Mouse (Mus musculus): ENCODE measurements around the gene Ube2ql1. TPM values are rescaled to one million over a fixed set of nuclear protein-coding genes. Genes with fewer than 3 reads are reported as not detected.
A peak's percentile ranks its signal among the peaks of the same experiment; 100 is the strongest.

The Ube2ql1 gene
- polyA plus RNA-seq, 1 experiment from 2014 or later = 40.6 TPM

- H3K4me2 ChIP-seq = peak overlapping the region; percentile 91
- 2% methylated on average over 29 of the region's 29 CpGs for WGBS
- peak; percentile 53 for ATAC-seq (ENCODE audit: low FRiP score)
- peak overlapping the region; percentile 63 for H3K9ac ChIP-seq (replicated peaks)
- H3K27ac ChIP-seq (replicated peaks) = peak overlapping the region; percentile 97
- H3K36me3 ChIP-seq = no peaks in the 10 kb centered on the region
- H3K4me3 ChIP-seq (replicated peaks) = peak overlapping the region; percentile 89
- no peaks in the 10 kb centered on the region for H3K27me3 ChIP-seq (replicated peaks)
- peaks cover 34% of the 10 kb centered on the region for H3K4me1 ChIP-seq
- no peaks in the 10 kb centered on the region for H3K9me3 ChIP-seq (replicated peaks)
Measured at GRCm38 (mm10) chr13:69740331-69741285, 919 bp upstream of the Ube2ql1 start.

DNA sequence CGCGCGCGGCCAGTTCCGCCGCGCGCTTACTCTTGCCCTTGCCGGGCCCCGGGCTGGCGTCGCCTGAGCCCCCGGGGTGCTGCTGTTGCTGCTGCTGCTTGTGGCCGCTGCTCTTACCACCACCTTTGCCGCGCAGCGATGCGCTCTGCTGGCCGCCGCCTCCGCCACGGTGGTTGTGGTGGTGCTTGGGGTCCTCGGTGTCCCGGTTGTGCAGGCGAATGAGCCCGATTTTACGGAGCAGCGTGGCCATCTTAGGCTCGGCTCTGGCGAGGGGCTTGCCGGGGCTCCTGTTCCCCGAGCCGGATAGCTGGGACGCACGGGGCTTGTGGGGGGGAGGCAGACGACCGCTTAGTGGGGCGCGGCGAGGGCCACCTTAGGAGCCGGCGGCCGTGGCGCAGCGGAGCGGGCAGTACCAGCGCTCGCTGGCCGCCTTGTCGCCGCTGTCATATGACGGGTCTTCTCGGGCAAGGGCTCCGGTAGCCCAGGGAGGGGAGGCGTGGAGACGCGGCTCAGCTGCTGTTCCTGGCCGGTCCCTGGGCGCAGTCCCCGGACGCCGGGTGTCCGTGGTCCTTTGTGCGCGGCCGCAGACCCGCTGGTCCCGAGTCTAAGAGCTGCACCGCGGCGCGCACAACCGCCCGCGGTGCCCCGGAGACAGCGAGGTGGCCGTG, 464 bp downstream of the Ube2ql1 start:
- Histone ChIP-seq H3K36me3 (no peaks in the 10 kb centered on the region), H3K27ac (replicated peaks) (peak overlapping the region; percentile 97), H3K4me2 (peak overlapping the region; percentile 91), H3K4me1 (peaks cover 48% of the 10 kb centered on the region), H3K9me3 (replicated peaks) (no peaks in the 10 kb centered on the region), H3K4me3 (replicated peaks) (peak overlapping the region; percentile 89), H3K9ac (replicated peaks) (peak overlapping the region; percentile 94), H3K27me3 (replicated peaks) (no peaks in the 10 kb centered on the region)
- peak; percentile 65 for ATAC-seq (ENCODE audit: low FRiP score)
- under 1% methylated on average over 62 of the region's 78 CpGs for WGBS

DNA sequence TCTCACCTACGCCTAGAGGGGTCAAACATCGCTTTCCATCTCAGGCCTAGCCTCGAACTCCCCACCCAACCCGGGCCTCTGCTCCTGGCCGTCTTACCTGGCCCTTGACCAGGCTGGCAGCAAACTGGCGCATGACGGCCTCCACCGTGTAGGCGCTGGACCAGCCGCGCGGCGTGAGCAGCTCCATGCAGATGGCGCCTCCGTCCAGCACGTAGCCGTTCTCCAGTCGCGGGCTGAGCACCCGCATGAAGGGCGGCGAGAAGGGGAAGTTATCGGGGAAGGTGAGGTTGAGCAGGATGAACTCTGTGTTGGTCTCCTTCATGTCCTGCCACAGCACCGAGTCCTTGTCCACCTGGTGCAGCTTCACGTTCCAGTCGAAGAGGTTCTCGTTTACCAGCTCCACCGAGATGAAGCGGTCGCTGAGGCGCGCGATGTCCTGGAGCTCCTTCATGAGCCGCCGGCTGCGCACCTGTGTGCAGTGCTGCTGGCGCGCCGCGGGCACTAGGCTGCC, 1.2 kb downstream of the Ube2ql1 start:
- H3K9ac ChIP-seq (replicated peaks) = peak overlapping the region; percentile 94
- H3K4me3 ChIP-seq (replicated peaks) = peak overlapping the region; percentile 89
- H3K27me3 ChIP-seq (replicated peaks) = no peaks in the 10 kb centered on the region
- no peak for ATAC-seq (ENCODE audit: low FRiP score)
- H3K4me2 ChIP-seq = peak overlapping the region; percentile 91
- under 1% methylated on average over 37 of the region's 40 CpGs for WGBS
- no peaks in the 10 kb centered on the region for H3K9me3 ChIP-seq (replicated peaks)
- peak overlapping the region; percentile 97 for H3K27ac ChIP-seq (replicated peaks)
- H3K36me3 ChIP-seq = no peaks in the 10 kb centered on the region
- peaks cover 55% of the 10 kb centered on the region for H3K4me1 ChIP-seq

DNA sequence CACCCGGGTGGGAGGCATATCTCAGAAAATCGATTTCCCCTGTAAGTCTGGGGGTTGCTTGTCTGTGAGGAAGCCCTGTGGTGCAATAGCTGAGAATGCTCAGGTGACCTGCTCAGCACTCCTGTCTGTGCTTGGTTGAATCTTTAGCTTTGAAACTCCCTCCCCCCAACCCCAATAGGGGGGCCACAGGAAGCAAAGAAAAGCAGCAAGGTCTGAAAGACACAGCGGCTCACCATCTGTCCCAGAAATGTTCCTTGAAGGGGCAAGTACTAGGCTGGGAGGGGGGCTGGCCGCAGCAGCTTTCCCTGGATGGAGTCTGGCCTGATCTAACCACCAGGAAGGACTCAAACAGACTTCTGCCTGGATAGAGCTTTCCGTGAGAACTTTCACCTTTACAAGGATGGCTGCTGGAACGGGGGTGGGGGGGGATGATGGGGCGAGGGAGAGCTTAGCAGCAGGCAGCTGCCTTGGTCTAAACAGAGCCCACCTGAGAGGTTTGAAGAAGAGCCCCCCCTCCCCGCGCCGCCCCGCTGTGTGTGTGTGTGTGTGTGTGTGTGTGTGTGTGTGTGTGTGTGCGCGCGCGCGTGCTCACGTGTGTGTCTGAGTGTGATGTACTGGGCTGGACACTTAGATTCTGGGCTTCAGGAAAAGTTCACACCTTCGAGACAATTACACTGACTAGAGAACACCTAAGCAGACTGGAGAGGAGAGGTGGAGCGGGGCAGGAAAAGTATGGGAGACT, 2.1 kb downstream of the Ube2ql1 start:
- Histone ChIP-seq H3K27ac (replicated peaks) (peak overlapping the region; percentile 97), H3K4me2 (peak overlapping the region; percentile 91), H3K36me3 (peaks cover 4% of the 10 kb centered on the region; the same call in 1 of the 2 replicates), H3K4me3 (replicated peaks) (peak overlapping the region; percentile 89), H3K4me1 (peaks cover 64% of the 10 kb centered on the region), H3K27me3 (replicated peaks) (no peaks in the 10 kb centered on the region), H3K9ac (replicated peaks) (peak overlapping the region; percentile 94), H3K9me3 (replicated peaks) (no peaks in the 10 kb centered on the region)
- ATAC-seq (ENCODE audit: low FRiP score) = no peak
- WGBS = 4% methylated on average over 13 of the region's 19 CpGs

DNA sequence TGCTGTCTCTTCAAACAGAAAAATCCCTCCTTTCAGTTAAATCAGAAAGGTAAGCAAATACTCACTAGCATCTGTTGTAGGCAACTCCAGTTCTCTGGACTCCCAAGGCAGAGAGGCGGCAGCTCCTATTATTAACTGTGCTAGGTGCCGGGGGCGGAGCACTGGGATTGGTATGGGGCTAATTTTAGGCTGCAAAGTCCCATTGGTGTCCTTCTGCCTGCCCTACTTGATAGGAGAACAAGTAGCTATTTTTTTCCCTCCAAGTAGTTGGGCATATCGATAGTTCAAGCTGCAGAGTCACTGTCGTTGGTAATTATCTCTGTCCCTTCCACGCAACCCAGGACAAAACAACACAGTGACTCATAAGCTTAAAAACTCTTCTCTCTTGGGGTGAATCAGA, 7.1 kb downstream of the Ube2ql1 start:
- peak overlapping the region; percentile 91 for H3K4me2 ChIP-seq
- no peak for ATAC-seq (ENCODE audit: low FRiP score)
- H3K9ac ChIP-seq (replicated peaks) = no peak overlapping the region
- H3K4me3 ChIP-seq (replicated peaks) = 0 out of 2 replicates have a peak overlapping the region, but pooled peaks have one; percentile 6
- peaks cover 72% of the 10 kb centered on the region for H3K4me1 ChIP-seq
- H3K36me3 ChIP-seq = peaks cover 33% of the 10 kb centered on the region
- H3K9me3 ChIP-seq (replicated peaks) = no peaks in the 10 kb centered on the region
- no peak overlapping the region for H3K27ac ChIP-seq (replicated peaks)
- 81% methylated on average over 6 of the region's 6 CpGs for WGBS
- no peaks in the 10 kb centered on the region for H3K27me3 ChIP-seq (replicated peaks)

DNA sequence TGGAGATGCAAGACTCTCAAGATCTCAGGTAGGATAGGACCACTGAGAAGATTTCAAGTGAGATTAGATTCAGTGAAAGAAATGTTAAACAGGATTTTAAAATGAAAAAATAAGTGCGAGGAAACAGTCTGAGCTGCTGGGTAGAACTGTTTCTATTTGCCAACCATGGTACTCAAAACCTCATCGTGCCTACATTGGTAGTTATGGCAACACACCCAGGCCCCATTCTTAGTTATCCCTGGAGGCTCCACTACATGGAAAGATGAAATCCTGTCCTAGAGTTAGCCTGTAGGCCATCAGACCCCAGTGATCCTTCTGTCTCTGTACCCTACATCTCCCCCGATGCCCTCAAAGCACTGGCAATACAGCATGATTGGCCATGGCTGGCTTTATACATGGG, 14.3 kb downstream of the Ube2ql1 start:
- peaks cover 41% of the 10 kb centered on the region for H3K4me1 ChIP-seq
- H3K36me3 ChIP-seq = peaks cover 30% of the 10 kb centered on the region
- H3K4me2 ChIP-seq = no peak overlapping the region
- H3K27me3 ChIP-seq (replicated peaks) = no peaks in the 10 kb centered on the region
- no peaks in the 10 kb centered on the region for H3K9me3 ChIP-seq (replicated peaks)
- 78% methylated on average over 3 of the region's 3 CpGs for WGBS
- no peak overlapping the region for H3K27ac ChIP-seq (replicated peaks)
- H3K9ac ChIP-seq (replicated peaks) = no peak overlapping the region
- H3K4me3 ChIP-seq (replicated peaks) = no peak overlapping the region
- ATAC-seq (ENCODE audit: low FRiP score) = no peak

DNA sequence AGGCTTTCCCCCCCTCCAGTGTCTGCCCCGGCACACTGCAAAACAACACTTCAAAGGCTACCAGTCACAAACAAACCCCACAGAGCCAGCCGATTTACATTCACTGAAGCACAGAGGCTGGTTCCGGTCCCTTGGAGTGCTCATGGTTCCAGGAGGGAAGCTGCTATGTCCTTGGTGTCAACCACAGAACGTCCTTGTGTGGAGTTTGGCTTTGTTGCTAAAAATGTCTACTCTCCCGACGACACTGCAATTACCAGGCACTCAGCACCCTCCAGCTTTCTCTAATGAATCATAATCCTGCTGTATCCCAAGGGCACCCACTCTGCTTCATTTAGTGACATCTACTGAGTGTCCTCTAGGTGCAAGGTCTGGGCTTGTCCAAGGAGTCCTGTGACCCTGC, 18.5 kb downstream of the Ube2ql1 start:
- Histone ChIP-seq H3K4me3 (replicated peaks) (no peak overlapping the region), H3K9ac (replicated peaks) (no peak overlapping the region), H3K27ac (replicated peaks) (no peak overlapping the region), H3K9me3 (replicated peaks) (no peaks in the 10 kb centered on the region), H3K4me1 (peaks cover 43% of the 10 kb centered on the region), H3K4me2 (no peak overlapping the region), H3K36me3 (0 out of 2 replicates have a peak, but pooled peaks cover 3% of the 10 kb centered on the region), H3K27me3 (replicated peaks) (no peaks in the 10 kb centered on the region)
- WGBS = 11% methylated on average over 6 of the region's 6 CpGs
- no peak for ATAC-seq (ENCODE audit: low FRiP score)

DNA sequence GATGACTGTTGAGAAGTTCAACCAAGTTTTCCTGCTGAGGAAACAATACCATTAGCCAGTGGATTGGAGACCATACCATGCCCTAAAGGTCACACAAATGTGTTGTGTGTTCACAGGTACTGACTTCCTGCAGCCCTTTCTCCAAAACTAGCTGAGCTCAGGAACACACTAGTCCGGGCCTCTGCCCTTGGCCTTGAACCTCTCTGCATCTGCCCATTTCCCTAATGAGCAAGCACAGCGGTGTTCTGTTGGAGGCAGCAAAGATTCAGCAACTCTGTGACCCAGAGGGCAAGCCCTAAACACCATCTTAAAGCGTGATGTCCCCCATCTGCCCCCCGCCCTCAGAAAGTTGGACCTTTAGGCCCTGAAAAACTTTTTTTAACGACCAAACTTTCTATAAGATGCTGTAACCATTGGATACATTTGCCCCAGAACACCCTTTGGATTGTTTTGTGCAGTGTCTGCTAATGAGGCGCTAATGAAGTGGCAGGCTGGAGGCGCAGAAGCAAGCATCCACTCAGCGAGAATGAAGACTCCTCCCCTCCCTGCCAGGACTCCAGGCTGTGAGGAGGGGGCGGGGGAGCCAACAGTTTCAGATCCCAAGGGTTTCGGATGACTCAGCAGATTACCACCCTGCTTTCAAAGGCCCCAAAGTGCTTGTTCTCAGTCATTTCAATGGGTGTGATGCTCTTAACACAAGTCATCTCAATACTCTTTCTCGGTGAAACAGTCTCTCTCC, 21.7 kb downstream of the Ube2ql1 start:
- Histone ChIP-seq H3K27me3 (replicated peaks) (no peaks in the 10 kb centered on the region), H3K27ac (replicated peaks) (0 out of 2 replicates have a peak overlapping the region, but pooled peaks have one; percentile 23), H3K9ac (replicated peaks) (no peak overlapping the region), H3K4me3 (replicated peaks) (no peak overlapping the region), H3K4me2 (no peak overlapping the region), H3K36me3 (no peaks in the 10 kb centered on the region), H3K4me1 (peaks cover 50% of the 10 kb centered on the region), H3K9me3 (replicated peaks) (no peaks in the 10 kb centered on the region)
- WGBS = 15% methylated on average over 11 of the region's 11 CpGs
- no peak for ATAC-seq (ENCODE audit: low FRiP score)

- H3K27me3 ChIP-seq (replicated peaks) = no peaks in the 10 kb centered on the region
- 94% methylated on average over 7 of the region's 7 CpGs for WGBS
- no peak overlapping the region for H3K4me3 ChIP-seq (replicated peaks)
- H3K27ac ChIP-seq (replicated peaks) = no peak overlapping the region
- H3K9ac ChIP-seq (replicated peaks) = no peak overlapping the region
- ATAC-seq (ENCODE audit: low FRiP score) = no peak
- no peaks in the 10 kb centered on the region for H3K9me3 ChIP-seq (replicated peaks)
- no peak overlapping the region for H3K4me2 ChIP-seq
- no peaks in the 10 kb centered on the region for H3K4me1 ChIP-seq
- peaks cover 5% of the 10 kb centered on the region; the same call in 1 of the 2 replicates for H3K36me3 ChIP-seq
Measured at GRCm38 (mm10) chr13:69708236-69708635, 31.5 kb downstream of the Ube2ql1 start.

- 92% methylated on average over 12 of the region's 12 CpGs for WGBS
- no peak overlapping the region for H3K4me2 ChIP-seq
- no peak overlapping the region for H3K27ac ChIP-seq (replicated peaks)
- no peak overlapping the region for H3K9ac ChIP-seq (replicated peaks)
- no peak overlapping the region for H3K4me3 ChIP-seq (replicated peaks)
- no peaks in the 10 kb centered on the region for H3K4me1 ChIP-seq
- peaks cover 11% of the 10 kb centered on the region; the same call in 1 of the 2 replicates for H3K36me3 ChIP-seq
- H3K27me3 ChIP-seq (replicated peaks) = no peaks in the 10 kb centered on the region
- no peaks in the 10 kb centered on the region for H3K9me3 ChIP-seq (replicated peaks)
- ATAC-seq (ENCODE audit: low FRiP score) = no peak
Measured at GRCm38 (mm10) chr13:69707496-69707895, 32.2 kb downstream of the Ube2ql1 start.

Data from neural tube, embryonic 15.5 days (tissue).